Mouse (Mus musculus): ENCODE data around the gene Dock8.

The Dock8 gene

GRCm38 (mm10) chr19:25203077-25203476 is 203.7 kb downstream of the Dock8 start:
- peak; percentile 82 for DNase-seq

GRCm38 (mm10) chr19:25206969-25207368 is 207.6 kb downstream of the Dock8 start:
- peak; percentile 64 for DNase-seq

- DNase-seq = peak; percentile 94
These were observed 208.5 kb downstream of the Dock8 start for GRCm38 (mm10) chr19:25207731-25208361.

GRCm38 (mm10) chr19:25208596-25209110 is 209.3 kb downstream of the Dock8 start:
- peak; percentile 73 for DNase-seq

GRCm38 (mm10) chr19:25220611-25221010 is 221.3 kb downstream of the Dock8 start:
- no peak for DNase-seq

GRCm38 (mm10) chr19:25221964-25222640 is 222.8 kb downstream of the Dock8 start:
- DNase-seq = no peak

GRCm38 (mm10) chr19:25230058-25230974 is 231.0 kb downstream of the Dock8 start:
- no peak for DNase-seq

- no peak for DNase-seq
These were observed 231.6 kb downstream of the Dock8 start for GRCm38 (mm10) chr19:25230975-25231334.

GRCm38 (mm10) chr19:25232032-25232431 is 232.7 kb downstream of the Dock8 start:
- no peak for DNase-seq

- peak; percentile 94 for DNase-seq
These were observed 237.5 kb downstream of the Dock8 start, which contains the start of gene Kank1 for GRCm38 (mm10) chr19:25236596-25237491. Gene Kank1, plus strand, starts transcription at chr19:25236975.

GRCm38 (mm10) chr19:25237492-25238040 is 238.2 kb downstream of the Dock8 start:
- peak; percentile 93 for DNase-seq

GRCm38 (mm10) chr19:25238121-25238520 is 238.8 kb downstream of the Dock8 start:
- DNase-seq = no peak

GRCm38 (mm10) chr19:25243566-25243965 is 244.2 kb downstream of the Dock8 start:
- DNase-seq = no peak

GRCm38 (mm10) chr19:25246062-25246461 is 246.7 kb downstream of the Dock8 start:
- no peak for DNase-seq

- no peak for DNase-seq
These were observed 248.7 kb downstream of the Dock8 start for GRCm38 (mm10) chr19:25247858-25248552.

GRCm38 (mm10) chr19:25249230-25249629 is 249.9 kb downstream of the Dock8 start:
- no peak for DNase-seq

- DNase-seq = peak; percentile 71
These were observed 252.3 kb downstream of the Dock8 start for GRCm38 (mm10) chr19:25251610-25252140.

All from heart, adult 11 months (tissue).